Mouse (Mus musculus) hindbrain, embryonic 11.5 days (tissue): ENCODE measurements at regions not wholly inside any gene's neighbourhood (a gene's known extent, or its start where the extent isn't known, plus 50 kb on each side); places are given as distances from the start of the nearest gene placed in this dataset.

Source experiments
- ATAC-seq: fragments of 200-750 bp; cut with Nextera tagmentation; 2 replicates; pipeline ENCODE4 v1.8.0; 2017; ENCODE audit warnings: mild to moderate bottlenecking, moderate TSS enrichment, moderate library complexity; ENCODE audit not compliant: low FRiP score
- DNase-seq: peaks from one replicate; pipeline ENCODE4 v3.0.0-alpha.2; 2015; ENCODE audit warnings: low spot score
- H3K27ac ChIP-seq: fragments of 300-500 bp; sonication (generic); 2 replicates; pipeline ENCODE4 v1.5.1; 2014; ENCODE audit warnings: mild to moderate bottlenecking, low read depth, low read length
- H3K27me3 ChIP-seq: fragments of 300-500 bp; sonication (generic); 2 replicates; pipeline ENCODE4 v1.6.1; 2014; ENCODE audit warnings: mild to moderate bottlenecking, low read length, moderate library complexity, mixed read lengths; ENCODE audit not compliant: control insufficient read depth, insufficient read depth
- H3K36me3 ChIP-seq: fragments of 300-500 bp; sonication (generic); 2 replicates; pipeline ENCODE4 v1.6.1; 2014; ENCODE audit warnings: mild to moderate bottlenecking, low read length, moderate library complexity, mixed read lengths; ENCODE audit not compliant: control insufficient read depth, insufficient read depth
- H3K4me1 ChIP-seq: fragments of 300-500 bp; sonication (generic); replicated peaks from 2 replicates; pipeline ENCODE4 v1.6.1; 2014; ENCODE audit warnings: low read length, mixed read lengths; ENCODE audit not compliant: control insufficient read depth, insufficient read depth
- H3K4me2 ChIP-seq: fragments of 300-500 bp; sonication (generic); replicated peaks from 2 replicates; pipeline ENCODE4 v1.6.1; 2014; ENCODE audit warnings: mild to moderate bottlenecking, low read depth, low read length
- H3K4me3 ChIP-seq: fragments of 300-500 bp; sonication (generic); 2 replicates; pipeline ENCODE4 v1.5.1; 2014; ENCODE audit warnings: low read depth, low read length
- H3K9ac ChIP-seq: fragments of 300-500 bp; sonication (generic); 2 replicates; pipeline ENCODE4 v1.6.1; 2014; ENCODE audit warnings: low read depth, low read length
- H3K9me3 ChIP-seq: fragments of 300-500 bp; sonication (generic); 2 replicates; pipeline ENCODE4 v1.6.1; 2016; ENCODE audit warnings: low read length; ENCODE audit not compliant: control insufficient read depth
- WGBS: fragments of 180-500 bp; shearing (Covaris S2); extraction: QIAGEN DNeasy Blood & Tissue Kit; methylation state at CpG from one replicate; pipeline ENCODE4 v1.1.7; 2014; 5-methylcytosine and 5-hydroxymethylcytosine counted together

GRCm38 (mm10) chr9:41508746-41509145 is 347.2 kb upstream of the Ubash3b start:
- Histone ChIP-seq H3K4me2 (no peak overlapping the region), H3K4me3 (no peak overlapping the region), H3K27me3 (no peaks in the 10 kb centered on the region), H3K9ac (no peak overlapping the region), H3K9me3 (no peaks in the 10 kb centered on the region), H3K4me1 (no peaks in the 10 kb centered on the region), H3K36me3 (peaks cover 5% of the 10 kb centered on the region; the same call in 1 of the 2 replicates), H3K27ac (no peak overlapping the region)
- no peak for ATAC-seq
- DNase-seq = no peak
- WGBS = 93% methylated on average over 5 of the region's 5 CpGs

GRCm38 (mm10) chr9:41498326-41498725 is 336.8 kb upstream of the Ubash3b start:
- no peak for DNase-seq

GRCm38 (mm10) chr9:41490112-41490511 is 328.6 kb upstream of the Ubash3b start:
- no peaks in the 10 kb centered on the region for H3K9me3 ChIP-seq
- ATAC-seq (no peak), DNase-seq (no peak)
- H3K27me3 ChIP-seq = no peaks in the 10 kb centered on the region
- 91% methylated on average over 3 of the region's 3 CpGs for WGBS
- H3K4me2 ChIP-seq = no peak overlapping the region
- H3K36me3 ChIP-seq = 0 out of 2 replicates have a peak, but pooled peaks cover under 1% of the 10 kb centered on the region
- no peak overlapping the region for H3K27ac ChIP-seq
- no peak overlapping the region for H3K9ac ChIP-seq
- no peaks in the 10 kb centered on the region for H3K4me1 ChIP-seq
- H3K4me3 ChIP-seq = no peak overlapping the region

More at GRCm38 (mm10) chr9:41498326-41498725, 336.8 kb upstream of the Ubash3b start:
- Histone ChIP-seq H3K9ac (no peak overlapping the region), H3K27ac (no peak overlapping the region), H3K27me3 (no peaks in the 10 kb centered on the region), H3K4me3 (no peak overlapping the region), H3K36me3 (0 out of 2 replicates have a peak, but pooled peaks cover 2% of the 10 kb centered on the region), H3K9me3 (no peaks in the 10 kb centered on the region), H3K4me2 (no peak overlapping the region), H3K4me1 (no peaks in the 10 kb centered on the region)
- WGBS = 86% methylated on average over 5 of the region's 5 CpGs
- no peak for ATAC-seq

GRCm38 (mm10) chr9:41488046-41488445 is 326.5 kb upstream of the Ubash3b start:
- no peak for ATAC-seq
- H3K9ac ChIP-seq = no peak overlapping the region
- no peaks in the 10 kb centered on the region for H3K27me3 ChIP-seq
- no peak overlapping the region for H3K27ac ChIP-seq
- H3K9me3 ChIP-seq = no peaks in the 10 kb centered on the region
- no peak for DNase-seq
- WGBS = 80% methylated on average over 2 of the region's 2 CpGs
- H3K4me3 ChIP-seq = no peak overlapping the region
- no peak overlapping the region for H3K4me2 ChIP-seq
- H3K36me3 ChIP-seq = no peaks in the 10 kb centered on the region
- no peaks in the 10 kb centered on the region for H3K4me1 ChIP-seq

- Histone ChIP-seq H3K9ac (no peak overlapping the region), H3K36me3 (no peaks in the 10 kb centered on the region), H3K9me3 (no peaks in the 10 kb centered on the region), H3K4me3 (no peak overlapping the region), H3K4me2 (no peak overlapping the region), H3K27ac (no peak overlapping the region), H3K27me3 (no peaks in the 10 kb centered on the region), H3K4me1 (no peaks in the 10 kb centered on the region)
- WGBS = 95% methylated on average over 3 of the region's 3 CpGs
- ATAC-seq (no peak), DNase-seq (no peak)
Measured at GRCm38 (mm10) chr9:41483218-41483617, 321.7 kb upstream of the Ubash3b start.

GRCm38 (mm10) chr9:41481611-41482266 is 320.2 kb upstream of the Ubash3b start:
- H3K9me3 ChIP-seq = no peaks in the 10 kb centered on the region
- H3K9ac ChIP-seq = no peak overlapping the region
- H3K4me2 ChIP-seq = no peak overlapping the region
- no peaks in the 10 kb centered on the region for H3K36me3 ChIP-seq
- DNase-seq (no peak), ATAC-seq (no peak)
- no peaks in the 10 kb centered on the region for H3K4me1 ChIP-seq
- 91% methylated on average over 6 of the region's 6 CpGs for WGBS
- no peak overlapping the region for H3K27ac ChIP-seq
- no peaks in the 10 kb centered on the region for H3K27me3 ChIP-seq
- no peak overlapping the region for H3K4me3 ChIP-seq

GRCm38 (mm10) chr9:41479854-41480749 is 318.6 kb upstream of the Ubash3b start:
- Histone ChIP-seq H3K4me3 (no peak overlapping the region), H3K4me2 (no peak overlapping the region), H3K4me1 (no peaks in the 10 kb centered on the region), H3K9ac (no peak overlapping the region), H3K27ac (no peak overlapping the region), H3K27me3 (no peaks in the 10 kb centered on the region), H3K36me3 (no peaks in the 10 kb centered on the region), H3K9me3 (no peaks in the 10 kb centered on the region)
- DNase-seq (no peak), ATAC-seq (no peak)
- 93% methylated on average over 13 of the region's 13 CpGs for WGBS

GRCm38 (mm10) chr9:41479085-41479484 is 317.6 kb upstream of the Ubash3b start:
- WGBS = 92% methylated on average over 5 of the region's 5 CpGs
- Histone ChIP-seq H3K4me1 (no peaks in the 10 kb centered on the region), H3K27me3 (no peaks in the 10 kb centered on the region), H3K9ac (no peak overlapping the region), H3K9me3 (no peaks in the 10 kb centered on the region), H3K4me2 (no peak overlapping the region), H3K27ac (no peak overlapping the region), H3K36me3 (no peaks in the 10 kb centered on the region), H3K4me3 (no peak overlapping the region)
- no peak for DNase-seq
- ATAC-seq = no peak
